18 mouse cellular contexts compared by ENCODE assay signal in genomic region chr4:63486523-63486922, GRCm38 (mm10). TPM values are rescaled to one million over a fixed set of nuclear protein-coding genes. Genes with fewer than 3 reads are reported as not detected.
DNase-seq lines count a peak whose midpoint lies in the region; ATAC-seq lines count a peak whose summit lies in the region.
"Had no signal": no experiment of that assay in that cellular context is flagged by ENCODE, and none has a peak within 500 bp of the region (broad histone marks: within the 10 kb centered on the region; RNA-seq: fewer than 3 reads in every experiment).

No protein-coding gene starts in this region.

- 0 out of 2 replicates have a peak, but pooled peaks have one; percentile 47 for ATAC-seq in megakaryocyte-erythroid progenitor cell, adult 5-6 weeks (replicated peaks; ENCODE audit: low FRiP score, low TSS enrichment, poor library complexity, severe bottlenecking)
- ATAC-seq: forebrain, postnatal 0 days; intestine, embryonic 16.5 days; midbrain, embryonic 15.5 days had no signal

- H3K27me3 ChIP-seq in midbrain, embryonic 10.5 days (ENCODE audit: low read depth, poor library complexity, severe bottlenecking): no peaks in the 10 kb centered on the region
- H3K27me3 ChIP-seq: midbrain, embryonic 15.5 days; neural tube, embryonic 12.5 days had no signal

- H3K4me1 ChIP-seq in midbrain, embryonic 10.5 days: peaks cover 81% of the 10 kb centered on the region

- peaks cover 14% of the 10 kb centered on the region for H3K36me3 ChIP-seq in midbrain, embryonic 10.5 days
- H3K36me3 ChIP-seq: midbrain, embryonic 15.5 days; neural tube, embryonic 12.5 days had no signal

- 49% methylated on average over 4 of the region's 4 CpGs for WGBS in midbrain, embryonic 10.5 days

- no peak overlapping the region for H3K4me3 ChIP-seq in midbrain, embryonic 10.5 days
- H3K4me3 ChIP-seq: limb, embryonic 10.5 days; midbrain, embryonic 15.5 days; neural tube, embryonic 12.5 days had no signal

- H3K27ac ChIP-seq in midbrain, embryonic 10.5 days (replicated peaks): no peak overlapping the region
- H3K27ac ChIP-seq: limb, embryonic 10.5 days; liver, embryonic 14.5 days; midbrain, embryonic 15.5 days; neural tube, embryonic 12.5 days had no signal

- DNase-seq in adrenal gland, adult (ENCODE audit: inconsistent age in 2 of 2, low spot score in 1 of 2): peak; percentile 59 to 80
- no peak for DNase-seq in adrenal gland, postnatal 4 days (ENCODE audit: low spot score in 2 of 2)
- DNase-seq in spleen, postnatal 36 days (ENCODE audit: low spot score in 2 of 2): peak; percentile 39 to 66
- DNase-seq in spleen, adult 12 weeks (ENCODE audit: low spot score): no peak
- peak; percentile 82 for DNase-seq in thymus, postnatal 4 days
- DNase-seq in midbrain, embryonic 10.5 days (ENCODE audit: low spot score): no peak
- DNase-seq in MN1 (ENCODE audit: low spot score): no peak
- DNase-seq: cerebellum, adult 9-10 months; forebrain, postnatal 0 days; layer of hippocampus, postnatal 36 days; lung, postnatal 4 days had no signal

- peaks cover 6% of the 10 kb centered on the region; the same call in 1 of the 2 replicates for H3K9me3 ChIP-seq in midbrain, embryonic 10.5 days (replicated peaks)
- H3K9me3 ChIP-seq: limb, embryonic 10.5 days; midbrain, embryonic 15.5 days; neural tube, embryonic 12.5 days had no signal

RNA-seq across cellular contexts. Expression of gene Whrn, which starts 9.3 kb away (rescaled TPM):
- 10 to 100 TPM; 22.6 to 26.4 TPM for total RNA-seq in adrenal gland, postnatal 4 days (2021)
- total RNA-seq in megakaryocyte-erythroid progenitor cell, adult 5-6 weeks (2014; fragmentation: Nextera tagmentation): 0.15 and 0.82 TPM in 2 replicates
- total RNA-seq in megakaryocyte-erythroid progenitor cell, adult 5-6 weeks (2017): not detected in 2 replicates
- polyA plus RNA-seq in midbrain, embryonic 10.5 days (2016; fragmentation: Nextera tagmentation; extraction: Ambion mirVana): 8.6 and 8.8 TPM in 2 replicates
- total RNA-seq: MEL had no signal

RNA-seq across cellular contexts. Expression of gene Atp6v1g1, which starts 58.0 kb away (rescaled TPM):
- total RNA-seq in adrenal gland, postnatal 4 days (2021): 100 to 1,000 TPM; 148 TPM
- 58.7 and 92.6 TPM in 2 replicates for total RNA-seq in megakaryocyte-erythroid progenitor cell, adult 5-6 weeks (2014; fragmentation: Nextera tagmentation)
- 57.0 and 85.8 TPM in 2 replicates for total RNA-seq in megakaryocyte-erythroid progenitor cell, adult 5-6 weeks (2017)
- 290 and 319 TPM in 2 replicates for polyA plus RNA-seq in midbrain, embryonic 10.5 days (2016; fragmentation: Nextera tagmentation; extraction: Ambion mirVana)

Comparison
In these comparisons a context has a peak if more than half of its experiments do, and no peak if none do; other contexts are left out.
1. DNase-seq: peak in adrenal gland, adult (2 of 2), spleen, postnatal 36 days (2 of 2) and thymus, postnatal 4 days (single experiment); none in adrenal gland, postnatal 4 days (0 of 2), spleen, adult 12 weeks (single experiment), midbrain, embryonic 10.5 days (single experiment) and MN1 (single experiment).
2. RNA of gene Whrn, which starts 9.3 kb away (total RNA-seq): 22.6 to 26.4 TPM in adrenal gland, postnatal 4 days; 0.15 to 0.82 TPM in megakaryocyte-erythroid progenitor cell, adult 5-6 weeks; every median in the first group is over 10 times any median in the second.